Mouse (Mus musculus): Measurements from ENCODE around the gene Mrps22. TPM values are rescaled to one million over a fixed set of nuclear protein-coding genes. Genes with fewer than 3 reads are reported as not detected.

Gene Mrps22
- total and polyA plus RNA-seq, 2 experiments from 2014 or later = 43.8 to 56.8 TPM

- DNase-seq (ENCODE audit: low spot score) (no peak), ATAC-seq (no peak)
- 91% methylated on average over 3 of the region's 3 CpGs for WGBS
- Histone ChIP-seq H3K27ac (no peak overlapping the region), H3K9me3 (ENCODE audit: low read length) (no peaks in the 10 kb centered on the region), H3K9ac (replicated peaks; ENCODE audit: low read length) (no peak overlapping the region), H3K27me3 (ENCODE audit: insufficient read depth, low read length) (no peaks in the 10 kb centered on the region), H3K4me2 (ENCODE audit: low read depth, low read length) (no peak overlapping the region), H3K4me3 (ENCODE audit: low read length) (no peak overlapping the region), H3K4me1 (ENCODE audit: insufficient read depth, low read length) (no peaks in the 10 kb centered on the region), H3K36me3 (ENCODE audit: insufficient read depth, low read length) (no peaks in the 10 kb centered on the region)
- TF ChIP-seq CTCF (IDR thresholded peaks at IDR 0.05; ENCODE audit: low read depth) = no peak
Measured at GRCm38 (mm10) chr9:98544042-98544441, 57.4 kb downstream of the Mrps22 start.

Other genes starting within 250 kb of the Mrps22 start
- 6.2 and 12.0 TPM in 2 replicates for gene Rbp1, start 178.7 kb downstream of the Mrps22 start, total RNA-seq (2014; rRNA removed)
- gene Rbp1, start 178.7 kb downstream of the Mrps22 start, polyA plus RNA-seq (2015; fragmentation: Nextera tagmentation; extraction: Ambion mirVana) = 39.1 and 39.5 TPM in 2 replicates
- gene Rbp2, start 115.5 kb downstream of the Mrps22 start, total RNA-seq (2014; rRNA removed) = 1.4 TPM in 1 of 2 replicates, not detected in the other
- gene Rbp2, start 115.5 kb downstream of the Mrps22 start, polyA plus RNA-seq (2015; fragmentation: Nextera tagmentation; extraction: Ambion mirVana) = 1.1 and 1.9 TPM in 2 replicates
- gene Copb2, start 37.9 kb downstream of the Mrps22 start, total RNA-seq (2014; rRNA removed) = 66.8 and 67.0 TPM in 2 replicates
- 101 and 103 TPM in 2 replicates for gene Copb2, start 37.9 kb downstream of the Mrps22 start, polyA plus RNA-seq (2015; fragmentation: Nextera tagmentation; extraction: Ambion mirVana)
- gene Prr23a1, start 240.8 kb upstream of the Mrps22 start, total RNA-seq (2014; rRNA removed) = not detected in 2 replicates
- not detected in 2 replicates for gene Prr23a1, start 240.8 kb upstream of the Mrps22 start, polyA plus RNA-seq (2015; fragmentation: Nextera tagmentation; extraction: Ambion mirVana)

All from hindbrain, postnatal 0 days (tissue).